Comparison of ENCODE assay signal across 8 mouse cellular contexts in the genomic region with DNA sequence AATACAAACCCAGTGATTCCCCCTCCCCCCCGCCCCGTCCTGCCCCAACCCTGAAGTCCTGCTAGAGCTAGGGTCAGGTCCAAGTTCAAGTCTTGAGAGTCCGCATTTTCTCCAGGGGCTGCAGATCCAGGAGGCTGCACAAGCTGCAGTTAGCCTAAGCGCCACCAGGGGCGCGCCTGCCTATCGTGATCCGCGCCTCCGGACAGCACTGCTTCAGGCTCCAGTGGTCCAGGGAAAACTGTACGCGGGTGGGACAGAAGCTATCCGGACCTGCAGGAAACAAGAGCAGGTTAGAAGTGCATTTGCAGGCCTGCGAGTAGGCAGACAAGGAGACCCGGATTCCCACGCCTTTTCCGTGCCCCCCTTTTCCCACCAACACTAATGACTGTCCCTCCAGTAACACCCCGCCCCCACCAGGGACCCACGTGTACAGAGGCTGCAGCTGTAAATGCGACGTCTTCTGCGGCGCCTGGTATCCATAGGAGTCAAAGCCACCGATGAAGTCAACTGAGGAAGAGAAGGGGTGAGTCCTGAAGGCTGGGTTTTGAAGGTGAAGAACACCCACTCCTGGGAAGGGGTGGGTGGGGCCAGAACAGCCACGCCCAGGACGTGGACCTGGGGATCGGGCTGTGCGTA. TPM values are rescaled to one million over a fixed set of nuclear protein-coding genes. Genes with fewer than 3 reads are reported as not detected.
DNase-seq lines count a peak whose midpoint lies in the region; ATAC-seq and TF ChIP-seq lines count a peak whose summit lies in the region.

No protein-coding gene starts in this region.

- H3K36me3 ChIP-seq in embryonic facial prominence, embryonic 14.5 days (ENCODE audit: control insufficient read depth, insufficient read depth, low read length) = 0 out of 2 replicates have a peak, but pooled peaks cover 3% of the 10 kb centered on the region
- no peaks in the 10 kb centered on the region for H3K36me3 ChIP-seq in liver, adult 2 months (ENCODE audit: control insufficient read depth, insufficient read depth, low read length)
- no peaks in the 10 kb centered on the region for H3K36me3 ChIP-seq in splenic B cell, adult 2 months (ENCODE audit: control insufficient read depth, insufficient read depth, low read length, poor library complexity, severe bottlenecking)

- H3K27ac ChIP-seq in embryonic facial prominence, embryonic 14.5 days (replicated peaks; ENCODE audit: low read depth, low read length) = no peak overlapping the region
- no peak overlapping the region for H3K27ac ChIP-seq in liver, adult 2 months (replicated peaks; ENCODE audit: insufficient read depth, low read depth, low read length)

- peak overlapping the region; percentile 43 for H3K4me2 ChIP-seq in embryonic facial prominence, embryonic 14.5 days (ENCODE audit: low read depth, low read length)

- no peaks in the 10 kb centered on the region for H3K9me3 ChIP-seq in embryonic facial prominence, embryonic 14.5 days (ENCODE audit: control insufficient read depth, low read length)

- ATAC-seq in embryonic facial prominence, embryonic 14.5 days (ENCODE audit: low read depth) = peak; percentile 45; the same call in 1 of the 2 replicates
- peak; percentile 77 for ATAC-seq in monocyte, adult 5-6 weeks (replicated peaks; ENCODE audit: insufficient number of reproducible peaks, low FRiP score, low TSS enrichment, poor library complexity, severe bottlenecking)

- H3K9ac ChIP-seq in embryonic facial prominence, embryonic 14.5 days (ENCODE audit: low read depth, low read length) = no peak overlapping the region
- H3K9ac ChIP-seq in liver, adult 2 months (ENCODE audit: low read depth, low read length) = no peak overlapping the region

- WGBS in embryonic facial prominence, embryonic 14.5 days = 28% methylated on average over 26 of the region's 28 CpGs
- 16% methylated on average over 28 of the region's 28 CpGs for WGBS in liver, adult 2 months

- H3K79me2 ChIP-seq in liver, adult 2 months (ENCODE audit: control insufficient read depth, insufficient read depth, low read length) = no peaks in the 10 kb centered on the region

- peak; percentile 78 to 84 for DNase-seq in left cerebral cortex, adult 18-20 months (ENCODE audit: low spot score in 2 of 2)
- DNase-seq in left cerebral cortex, adult 11 months (ENCODE audit: low spot score) = no peak
- peak; percentile 50 for DNase-seq in embryonic facial prominence, embryonic 14.5 days (ENCODE audit: low spot score)
- DNase-seq in heart, adult 8-10 months (ENCODE audit: low spot score) = peak; percentile 52
- peak; percentile 52 to 79 for DNase-seq in kidney, adult 8-10 months
- DNase-seq in liver, adult 2 months (ENCODE audit: extremely low read depth, low read depth, low spot score) = peak; percentile 14
- DNase-seq in splenic B cell, adult 2 months (ENCODE audit: low read depth, low spot score) = peak; percentile 57

- peak; percentile 91 for TF ChIP-seq CTCF in liver, adult 2 months (IDR thresholded peaks at IDR 0.05; ENCODE audit: low read depth, low read length)

- H3K4me3 ChIP-seq in embryonic facial prominence, embryonic 14.5 days (ENCODE audit: low read depth, low read length) = no peak overlapping the region
- H3K4me3 ChIP-seq in liver, adult 2 months (ENCODE audit: insufficient read depth, low read depth, low read length) = no peak overlapping the region

- no peaks in the 10 kb centered on the region for H3K27me3 ChIP-seq in embryonic facial prominence, embryonic 14.5 days (replicated peaks; ENCODE audit: control insufficient read depth, insufficient read depth, low read length)
- no peaks in the 10 kb centered on the region for H3K27me3 ChIP-seq in liver, adult 2 months (ENCODE audit: control insufficient read depth, insufficient read depth, low read length)
- H3K27me3 ChIP-seq in splenic B cell, adult 2 months (ENCODE audit: control insufficient read depth, insufficient read depth, low read length, poor library complexity, severe bottlenecking) = no peaks in the 10 kb centered on the region

- no peaks in the 10 kb centered on the region for H3K4me1 ChIP-seq in embryonic facial prominence, embryonic 14.5 days (ENCODE audit: control insufficient read depth, insufficient read depth, low read length)
- H3K4me1 ChIP-seq in liver, adult 2 months (ENCODE audit: control insufficient read depth, insufficient read depth, low read length) = peaks cover 3% of the 10 kb centered on the region; the same call in 1 of the 2 replicates

- no peak for TF ChIP-seq POLR2A in liver, adult 2 months (IDR thresholded peaks at IDR 0.05; ENCODE audit: extremely low read depth, insufficient read depth, low read length)

RNA-seq across cellular contexts. Expression of a gene that starts 42.2 kb away (rescaled TPM):
- total RNA-seq in left cerebral cortex, adult 18-20 months (2021) = 10 to 100 TPM; 30.5 to 34.5 TPM
- polyA plus RNA-seq in embryonic facial prominence, embryonic 14.5 days (2014; fragmentation: Nextera tagmentation; extraction: Ambion mirVana) = 3.6 and 4.7 TPM in 2 replicates
- 10 to 100 TPM in 2 of 4 experiments, 1 to 10 TPM in 2; 5.4 to 17.0 (median 11.6) TPM for total RNA-seq in heart, adult 8-10 months (2022)
- total RNA-seq in liver, adult 2 months (2014; rRNA removed) = 0.28 TPM in 1 of 2 replicates, not detected in the other
- 0.22 and 0.51 TPM in 2 replicates for polyA plus RNA-seq in liver, adult 2 months (2012; rRNA removed)
- not detected in 3 replicates for total RNA-seq in monocyte, adult 5-6 weeks (2017)
